Mouse (Mus musculus): ENCODE data around the gene Il3ra.

GRCm38 (mm10) chr14:14351721-14352590 is 5.9 kb downstream of the Il3ra start:
- TF ChIP-seq CTCF (IDR thresholded peaks at IDR 0.05; ENCODE audit: control insufficient read depth, insufficient read depth, insufficient replicate concordance, low read depth, low read length) (no peak), POLR2A (IDR thresholded peaks at IDR 0.05; ENCODE audit: control insufficient read depth, low read depth, low read length) (no peak)

Data from testis, adult 2 months (tissue).